Mouse (Mus musculus) liver (tissue): Measurements from ENCODE around the gene Rps6ka6.

Experiments
- DNase-seq: peaks from one replicate; pipeline ENCODE4 v3.0.0-alpha.2; 2020; ENCODE audit warnings: mixed read lengths

Rps6ka6 gene

DNA sequence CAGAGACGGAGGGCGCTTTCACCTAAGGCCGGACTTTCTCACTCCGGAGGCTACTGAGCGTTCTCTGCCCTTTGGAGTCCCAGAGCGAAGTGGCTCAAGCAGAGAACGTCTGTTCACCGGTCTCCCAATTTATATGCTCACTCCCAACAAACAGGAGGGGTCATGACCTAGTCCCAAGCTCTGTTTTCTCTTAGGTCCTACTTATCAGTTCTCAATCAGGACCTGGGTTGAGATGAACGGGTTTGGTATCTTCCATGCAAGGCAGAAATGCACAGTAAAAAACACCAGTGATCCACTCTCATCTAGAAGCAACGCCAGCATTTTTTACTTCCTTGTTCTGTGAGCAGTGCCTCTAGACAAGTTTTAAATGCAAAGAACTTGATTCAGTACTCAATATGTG, at the start of gene Rps6ka6:
Gene Rps6ka6, minus strand, starts transcription at position 101 of the 400 bp plus-strand sequence.
- DNase-seq: no peak

DNA sequence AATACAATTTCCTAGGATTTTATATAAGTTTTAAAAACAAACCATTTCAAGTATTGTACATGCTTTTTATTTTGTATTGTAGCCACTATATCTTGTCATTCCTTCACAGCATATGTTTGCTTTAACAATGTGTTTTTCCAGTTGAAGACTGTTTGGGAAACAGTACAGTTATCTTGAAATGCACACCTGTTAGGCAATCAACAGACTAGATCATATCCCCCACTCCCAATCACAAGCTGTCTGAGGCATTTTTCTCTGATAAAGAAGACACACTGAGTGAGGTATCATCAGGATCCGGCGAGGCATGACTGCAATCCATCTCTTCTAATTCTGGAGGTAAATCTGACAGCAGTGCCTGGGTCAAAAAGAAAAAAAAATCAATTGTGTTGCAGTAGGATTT, 39.3 kb upstream of the Rps6ka6 start:
- no peak for DNase-seq

DNA sequence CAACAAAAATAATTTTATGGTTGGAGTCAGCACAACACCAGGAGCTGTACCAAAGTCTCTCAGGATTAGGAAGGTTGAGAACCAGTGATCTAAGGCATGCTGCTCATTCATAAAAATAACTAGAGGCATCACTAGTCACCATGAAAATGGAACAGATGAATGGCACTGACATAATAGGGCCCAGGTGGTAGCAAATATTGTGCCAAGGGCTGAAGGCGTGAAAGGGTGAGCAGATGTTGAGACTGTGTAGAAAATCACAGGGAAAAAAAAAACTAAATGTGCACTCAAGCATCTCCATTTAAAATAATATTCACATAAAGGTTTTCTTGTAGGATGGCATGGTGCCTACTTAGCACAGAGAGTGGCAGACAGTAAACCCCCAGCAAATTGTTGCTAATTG, 19.6 kb downstream of the Rps6ka6 start:
- DNase-seq: no peak

DNA sequence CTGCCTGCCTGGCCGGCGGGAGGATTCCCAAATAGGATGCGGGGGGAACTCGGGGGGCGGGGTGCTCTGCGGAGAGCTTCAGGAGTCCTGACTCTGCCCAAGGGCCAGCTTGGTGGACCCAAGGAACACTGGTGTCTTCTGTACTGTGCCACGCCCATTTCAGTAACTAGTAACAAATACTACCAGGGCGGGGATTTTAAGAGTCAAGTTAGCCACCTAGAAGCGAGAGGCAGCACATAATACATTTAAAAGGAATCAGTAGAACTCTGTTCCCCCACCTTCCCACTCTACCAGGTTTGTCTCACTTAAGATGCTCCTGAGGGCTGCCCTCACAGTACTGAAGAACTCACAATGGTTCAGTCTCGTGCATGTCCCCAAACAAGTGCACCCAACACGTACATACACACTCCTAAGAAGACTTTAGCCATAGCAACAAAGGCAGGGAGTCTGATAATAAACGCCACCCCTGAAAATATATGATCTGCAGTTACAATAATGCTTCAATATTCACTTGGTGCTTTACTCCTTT, 74.1 kb downstream of the Rps6ka6 start:
- no peak for DNase-seq

DNA sequence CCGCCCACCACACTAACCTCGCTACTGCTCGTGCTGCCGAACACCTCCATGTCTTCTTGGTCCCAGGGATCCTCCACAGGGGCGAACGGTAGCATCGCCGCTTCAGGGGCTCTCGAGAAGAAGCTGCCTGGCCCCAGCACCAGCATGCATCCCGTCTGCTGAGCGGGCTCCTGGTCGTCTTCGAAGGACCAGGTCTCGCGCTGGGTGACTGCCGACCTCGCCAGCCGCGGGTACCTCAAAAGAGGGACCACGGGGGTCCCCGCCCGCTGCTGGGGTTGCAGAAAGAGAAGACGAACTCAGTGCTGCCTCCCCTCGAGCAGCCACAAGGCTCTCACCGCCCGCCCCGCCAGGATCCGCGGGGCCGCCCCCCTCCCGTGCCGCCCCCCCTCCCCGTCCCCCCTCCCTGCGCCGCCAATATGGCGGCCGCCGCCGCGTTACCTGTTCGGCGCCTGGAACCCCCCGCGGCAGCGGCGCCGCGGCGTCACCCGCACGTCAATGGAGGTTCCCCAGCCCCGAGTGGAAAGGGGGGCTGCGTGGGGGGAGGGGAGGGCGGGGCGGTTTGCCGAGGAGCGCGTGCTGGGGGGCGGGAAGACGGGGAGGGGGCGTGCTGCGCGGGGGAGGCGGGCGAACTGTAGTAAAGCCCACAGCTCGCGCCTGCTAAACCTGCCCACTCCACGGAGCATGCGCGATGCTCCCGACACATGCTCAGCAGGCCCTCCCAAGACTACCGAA, 74.8 kb downstream of the Rps6ka6 start:
- DNase-seq: peak; percentile 70

DNA sequence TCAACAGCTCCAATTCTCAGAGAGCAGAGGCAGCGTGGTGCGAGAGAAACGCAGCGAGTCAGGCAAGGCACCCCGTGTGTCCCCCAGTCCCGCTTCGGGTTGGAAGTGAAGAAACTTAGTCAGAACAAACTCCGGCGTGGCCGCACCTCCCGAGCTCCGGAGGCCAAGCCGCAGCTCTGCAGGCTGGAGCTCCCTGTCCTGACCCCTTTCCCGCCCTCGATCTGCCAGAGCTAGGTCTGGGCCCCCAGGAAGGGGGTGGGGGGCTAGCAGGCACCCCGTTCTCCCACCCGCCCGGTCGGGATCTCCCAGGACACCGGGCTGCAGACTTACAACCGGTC, 75.3 kb downstream of the Rps6ka6 start:
- DNase-seq: peak; percentile 26

DNA sequence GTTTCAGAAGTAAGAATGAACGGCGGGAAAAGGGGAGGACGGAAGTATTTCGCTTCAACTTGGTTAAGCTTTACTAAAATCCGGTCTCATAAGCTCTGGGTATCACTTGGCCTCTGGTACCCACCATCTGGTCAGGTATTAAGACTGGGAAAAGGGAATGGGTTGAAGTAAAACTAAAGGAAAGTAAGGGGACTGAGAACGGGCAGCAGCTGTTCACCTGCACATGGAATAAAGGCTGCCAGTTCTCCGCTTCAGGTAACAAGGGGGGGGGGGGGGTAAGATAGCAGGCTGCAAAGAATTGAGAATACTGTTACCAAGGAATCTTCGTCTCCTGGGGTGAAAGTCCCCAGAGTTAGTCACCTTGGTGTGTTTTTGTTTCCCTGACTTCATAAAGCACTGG, 75.7 kb downstream of the Rps6ka6 start:
- peak; percentile 1 for DNase-seq

DNA sequence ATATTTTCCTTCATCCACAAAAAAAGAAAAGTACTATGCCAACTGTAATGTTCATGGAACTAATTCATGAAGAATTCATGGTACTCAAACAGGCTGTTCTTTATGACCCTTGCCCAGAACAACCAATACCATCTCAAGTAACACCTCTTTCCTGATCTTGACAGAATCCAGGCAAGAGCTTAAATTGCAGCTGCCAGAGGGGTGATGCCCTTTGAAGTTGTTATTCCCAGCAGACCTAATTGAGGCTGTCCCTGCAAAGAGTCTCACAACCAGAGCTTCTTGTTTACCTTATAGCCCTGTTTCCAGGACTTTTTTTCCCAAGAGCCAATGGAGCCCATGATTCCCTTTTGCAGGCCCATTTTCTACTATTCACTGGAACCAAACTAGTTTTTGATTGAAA, 77.6 kb downstream of the Rps6ka6 start:
- no peak for DNase-seq

DNA sequence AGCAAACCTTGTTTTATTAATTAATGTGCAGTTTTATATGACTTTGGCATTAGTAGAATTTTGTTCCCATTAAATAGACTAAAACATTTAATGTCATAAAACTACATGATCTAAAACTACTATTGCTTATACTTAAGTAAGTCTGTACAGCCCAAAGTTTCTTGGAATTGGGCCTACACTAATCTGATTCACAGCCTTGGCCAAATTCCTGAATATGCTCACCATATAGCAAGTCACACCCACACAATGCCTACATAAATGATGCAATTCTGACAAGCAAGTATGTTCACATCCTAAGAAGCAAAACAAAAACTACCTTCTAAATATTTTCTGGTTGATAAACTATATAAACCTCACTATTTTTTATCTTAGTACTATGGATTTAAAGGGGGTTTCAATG, 101.2 kb downstream of the Rps6ka6 start:
- DNase-seq: no peak

DNA sequence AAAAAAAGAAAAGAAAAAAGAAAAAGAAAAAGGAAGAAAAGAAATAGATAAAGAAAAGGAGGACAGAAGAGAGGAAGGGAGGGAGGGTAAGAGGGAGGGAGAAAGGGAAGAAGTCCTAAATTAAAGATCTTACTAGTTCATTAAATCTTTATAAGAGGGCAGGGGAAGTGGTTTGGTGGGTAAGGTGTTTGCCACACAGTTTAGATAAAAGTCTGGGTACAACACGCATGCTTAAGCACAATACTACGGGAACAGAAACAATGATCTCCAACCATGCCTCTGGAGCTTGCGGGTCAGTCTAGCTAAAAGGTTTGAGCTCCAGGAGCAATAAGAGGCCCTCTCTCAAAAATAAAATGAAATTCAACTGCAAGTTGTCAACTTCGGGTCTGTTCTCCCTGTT, 123.0 kb downstream of the Rps6ka6 start:
- no peak for DNase-seq

DNA sequence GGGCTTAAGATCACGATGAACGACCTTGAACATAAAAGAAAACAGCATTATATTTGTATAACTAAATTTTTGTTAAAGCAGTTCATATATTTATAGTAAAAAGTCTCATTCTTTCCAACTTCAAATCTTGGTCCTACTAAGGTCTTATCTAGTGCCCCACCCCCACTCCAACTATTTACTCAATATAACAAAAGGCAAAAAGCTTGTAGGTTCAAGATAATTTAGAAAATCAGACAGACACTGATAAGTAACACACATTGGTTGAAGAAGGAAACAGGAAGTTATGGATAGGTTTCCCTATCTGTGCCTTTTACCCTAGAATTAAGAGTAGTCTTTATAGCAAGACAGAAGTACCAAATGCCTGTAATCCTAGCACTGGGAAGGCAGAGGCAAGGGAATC, 132.9 kb downstream of the Rps6ka6 start:
- DNase-seq: no peak

DNA sequence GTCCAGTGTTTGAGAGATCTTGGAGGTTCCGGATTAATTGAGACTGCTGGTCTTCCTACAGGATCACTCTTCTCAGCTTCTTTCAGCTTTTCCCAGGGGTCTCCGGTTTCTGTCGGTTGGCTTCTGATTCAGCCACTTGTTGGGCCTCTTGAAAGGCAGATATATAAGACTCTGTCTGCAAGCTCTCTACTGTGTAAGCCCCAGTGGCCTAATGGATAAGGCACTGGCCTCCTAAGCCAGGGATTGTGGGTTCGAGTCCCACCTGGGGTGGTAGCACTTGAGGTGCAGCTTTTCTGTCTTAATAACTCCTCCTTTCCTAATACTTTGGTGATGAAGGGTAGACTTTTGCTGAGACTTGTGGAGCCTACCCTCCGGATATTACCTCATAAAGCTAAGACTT, 160.7 kb downstream of the Rps6ka6 start:
- no peak for DNase-seq

DNA sequence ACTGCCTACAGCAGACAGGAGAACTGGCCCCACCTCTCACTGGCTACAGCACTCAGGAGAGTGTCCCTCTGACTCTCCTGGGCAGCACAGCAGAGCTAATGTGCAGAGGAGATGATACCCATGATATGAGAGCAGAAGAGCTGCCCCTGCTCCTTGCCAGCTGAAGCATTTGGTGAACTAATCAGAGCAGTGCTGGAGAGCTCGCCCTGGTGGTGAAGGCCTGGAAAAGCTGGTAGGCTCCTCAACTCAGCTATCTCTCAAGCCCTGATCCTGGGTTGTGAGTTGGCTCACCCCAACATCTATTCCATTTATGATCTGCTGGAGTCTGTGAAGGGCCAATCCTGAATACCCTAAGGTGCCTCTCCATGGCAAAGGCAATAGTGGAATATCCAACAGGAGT, 163.6 kb downstream of the Rps6ka6 start:
- no peak for DNase-seq
